Mouse (Mus musculus): ENCODE results near the gene Gm49380. TPM values are rescaled to one million over a fixed set of nuclear protein-coding genes. Genes with fewer than 3 reads are reported as not detected.

Gm49380 gene
- polyA plus RNA-seq, 1 experiment from 2014 or later = 0.11 TPM

DNA sequence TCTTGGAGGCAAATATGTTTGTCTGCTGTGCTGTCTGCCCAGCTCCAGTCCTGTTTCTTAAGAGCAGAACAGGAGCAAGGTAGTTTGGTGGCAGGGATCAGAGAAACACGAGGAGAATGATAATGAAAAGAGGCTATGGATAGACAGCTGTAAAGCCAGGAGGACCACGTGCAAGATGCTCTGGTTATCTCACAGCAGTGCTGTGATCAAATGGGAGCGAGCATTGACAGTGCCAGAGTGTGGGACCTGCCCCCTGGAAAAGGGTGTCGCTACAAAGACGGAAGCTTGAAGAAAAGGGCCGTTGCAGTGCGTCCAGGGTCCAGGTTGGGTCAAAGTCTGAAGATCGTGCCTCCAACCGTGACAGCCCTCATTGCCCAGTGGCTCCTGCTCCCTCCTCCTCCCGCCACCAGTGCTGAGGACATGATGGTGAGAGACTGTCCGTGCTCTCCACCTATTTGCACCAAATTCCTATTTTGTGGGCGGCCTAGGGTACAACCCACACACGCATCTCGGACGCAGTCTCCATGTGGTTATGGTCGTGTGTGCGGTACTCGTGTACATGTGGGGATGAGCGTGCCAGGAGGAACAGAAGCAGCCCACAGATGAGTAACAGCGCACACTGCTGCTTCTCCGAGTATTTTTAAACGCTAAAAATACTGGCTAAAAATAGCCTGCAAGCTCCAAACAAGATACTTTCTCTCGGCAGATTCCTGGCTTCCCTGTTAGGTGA is 29.7 kb downstream of the Gm49380 start:
- ATAC-seq (no peak), DNase-seq (ENCODE audit: low spot score) (peak; percentile 44)
- WGBS = 16% methylated on average over 23 of the region's 23 CpGs
- Histone ChIP-seq H3K9ac (ENCODE audit: low read length) (0 out of 2 replicates have a peak overlapping the region, but pooled peaks have one; percentile 4), H3K36me3 (ENCODE audit: control insufficient read depth, insufficient read depth, low read length) (no peaks in the 10 kb centered on the region), H3K9me3 (replicated peaks; ENCODE audit: control insufficient read depth, low read length) (no peaks in the 10 kb centered on the region), H3K4me1 (ENCODE audit: control insufficient read depth, insufficient read depth, low read length) (peaks cover 26% of the 10 kb centered on the region), H3K4me2 (ENCODE audit: low read length) (peak overlapping the region; percentile 97), H3K4me3 (ENCODE audit: low read depth, low read length) (peak overlapping the region; percentile 53), H3K27me3 (replicated peaks; ENCODE audit: control insufficient read depth, insufficient read depth, low read length) (peaks cover 11% of the 10 kb centered on the region; the same call in 1 of the 2 replicates), H3K27ac (ENCODE audit: low read depth, low read length) (no peak overlapping the region)

DNA sequence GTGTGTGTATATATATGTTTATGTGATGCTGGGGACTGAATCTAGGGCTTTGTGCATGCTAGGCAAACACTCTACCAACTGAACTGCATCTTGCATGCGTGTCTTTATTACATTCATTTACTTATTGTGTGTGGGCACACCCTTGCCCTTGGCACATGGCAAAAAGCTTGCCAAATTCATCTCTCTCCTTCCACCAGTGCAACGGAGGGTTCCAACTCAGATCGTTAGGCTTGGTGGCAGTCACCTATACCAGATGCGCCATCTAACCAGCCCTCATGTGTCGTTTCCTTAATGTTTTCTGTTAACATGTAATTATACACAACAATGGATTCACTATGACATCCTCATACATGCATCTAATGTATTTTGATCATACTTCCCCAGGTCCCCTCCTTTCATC is 31.0 kb downstream of the Gm49380 start:
- Histone ChIP-seq H3K4me3 (ENCODE audit: low read depth, low read length) (no peak overlapping the region), H3K36me3 (ENCODE audit: control insufficient read depth, insufficient read depth, low read length) (0 out of 2 replicates have a peak, but pooled peaks cover 2% of the 10 kb centered on the region), H3K9me3 (replicated peaks; ENCODE audit: control insufficient read depth, low read length) (no peaks in the 10 kb centered on the region), H3K27me3 (replicated peaks; ENCODE audit: control insufficient read depth, insufficient read depth, low read length) (peaks cover 11% of the 10 kb centered on the region; the same call in 1 of the 2 replicates), H3K9ac (ENCODE audit: low read length) (no peak overlapping the region), H3K27ac (ENCODE audit: low read depth, low read length) (no peak overlapping the region), H3K4me1 (ENCODE audit: control insufficient read depth, insufficient read depth, low read length) (peaks cover 27% of the 10 kb centered on the region), H3K4me2 (ENCODE audit: low read length) (no peak overlapping the region)
- 75% methylated on average over 5 of the region's 5 CpGs for WGBS
- DNase-seq (ENCODE audit: low spot score) (no peak), ATAC-seq (no peak)

DNA sequence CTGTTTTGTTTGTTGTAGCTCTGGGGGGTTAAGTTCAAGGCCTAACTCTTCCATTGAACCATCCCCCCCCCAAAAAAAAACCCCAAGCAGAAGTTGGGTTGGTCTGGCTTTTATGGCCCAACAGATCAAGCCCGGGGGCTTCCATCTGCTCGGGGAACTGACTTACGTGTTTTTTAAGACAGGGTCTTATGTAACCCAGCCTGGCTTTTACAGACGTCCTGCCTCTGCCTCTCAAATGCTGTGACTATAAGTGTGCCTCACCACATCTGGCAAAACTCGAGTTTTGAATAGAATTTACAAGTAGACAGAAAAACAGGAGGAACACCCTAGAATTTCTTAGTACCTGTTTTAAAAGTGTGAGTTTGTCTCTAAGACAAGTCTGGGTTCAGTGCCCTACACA is 31.7 kb downstream of the Gm49380 start:
- Histone ChIP-seq H3K36me3 (ENCODE audit: control insufficient read depth, insufficient read depth, low read length) (0 out of 2 replicates have a peak, but pooled peaks cover 2% of the 10 kb centered on the region), H3K27ac (ENCODE audit: low read depth, low read length) (no peak overlapping the region), H3K4me1 (ENCODE audit: control insufficient read depth, insufficient read depth, low read length) (peaks cover 27% of the 10 kb centered on the region), H3K4me3 (ENCODE audit: low read depth, low read length) (no peak overlapping the region), H3K9ac (ENCODE audit: low read length) (no peak overlapping the region), H3K4me2 (ENCODE audit: low read length) (no peak overlapping the region), H3K9me3 (replicated peaks; ENCODE audit: control insufficient read depth, low read length) (no peaks in the 10 kb centered on the region), H3K27me3 (replicated peaks; ENCODE audit: control insufficient read depth, insufficient read depth, low read length) (peaks cover 11% of the 10 kb centered on the region; the same call in 1 of the 2 replicates)
- ATAC-seq = no peak
- DNase-seq (ENCODE audit: low spot score) = no peak
- WGBS = 49% methylated on average over 5 of the region's 5 CpGs

DNA sequence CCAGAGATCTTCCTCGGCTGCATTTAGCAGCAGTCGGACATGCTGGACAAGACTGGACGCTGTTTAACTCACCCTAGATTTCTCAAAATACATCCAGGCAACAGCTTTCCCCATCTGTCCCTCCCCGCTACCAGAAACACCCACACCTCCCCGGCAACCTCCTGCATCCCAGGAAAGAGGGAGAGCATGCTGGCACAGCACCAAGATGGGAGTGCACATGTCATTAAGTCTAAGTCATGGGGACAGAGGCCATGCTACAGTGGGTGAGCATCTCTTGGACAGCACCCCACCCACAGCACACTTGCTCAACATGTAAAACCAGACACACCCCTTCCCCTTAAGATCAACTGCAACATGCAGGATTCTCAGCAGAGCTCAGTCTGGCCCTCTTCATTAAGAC is 32.3 kb downstream of the Gm49380 start:
- Histone ChIP-seq H3K9ac (ENCODE audit: low read length) (no peak overlapping the region), H3K4me2 (ENCODE audit: low read length) (no peak overlapping the region), H3K4me1 (ENCODE audit: control insufficient read depth, insufficient read depth, low read length) (peaks cover 29% of the 10 kb centered on the region), H3K9me3 (replicated peaks; ENCODE audit: control insufficient read depth, low read length) (no peaks in the 10 kb centered on the region), H3K36me3 (ENCODE audit: control insufficient read depth, insufficient read depth, low read length) (0 out of 2 replicates have a peak, but pooled peaks cover 2% of the 10 kb centered on the region), H3K27ac (ENCODE audit: low read depth, low read length) (no peak overlapping the region), H3K4me3 (ENCODE audit: low read depth, low read length) (no peak overlapping the region), H3K27me3 (replicated peaks; ENCODE audit: control insufficient read depth, insufficient read depth, low read length) (peaks cover 11% of the 10 kb centered on the region; the same call in 1 of the 2 replicates)
- no peak for ATAC-seq
- 65% methylated on average over 5 of the region's 5 CpGs for WGBS
- DNase-seq (ENCODE audit: low spot score) = no peak

DNA sequence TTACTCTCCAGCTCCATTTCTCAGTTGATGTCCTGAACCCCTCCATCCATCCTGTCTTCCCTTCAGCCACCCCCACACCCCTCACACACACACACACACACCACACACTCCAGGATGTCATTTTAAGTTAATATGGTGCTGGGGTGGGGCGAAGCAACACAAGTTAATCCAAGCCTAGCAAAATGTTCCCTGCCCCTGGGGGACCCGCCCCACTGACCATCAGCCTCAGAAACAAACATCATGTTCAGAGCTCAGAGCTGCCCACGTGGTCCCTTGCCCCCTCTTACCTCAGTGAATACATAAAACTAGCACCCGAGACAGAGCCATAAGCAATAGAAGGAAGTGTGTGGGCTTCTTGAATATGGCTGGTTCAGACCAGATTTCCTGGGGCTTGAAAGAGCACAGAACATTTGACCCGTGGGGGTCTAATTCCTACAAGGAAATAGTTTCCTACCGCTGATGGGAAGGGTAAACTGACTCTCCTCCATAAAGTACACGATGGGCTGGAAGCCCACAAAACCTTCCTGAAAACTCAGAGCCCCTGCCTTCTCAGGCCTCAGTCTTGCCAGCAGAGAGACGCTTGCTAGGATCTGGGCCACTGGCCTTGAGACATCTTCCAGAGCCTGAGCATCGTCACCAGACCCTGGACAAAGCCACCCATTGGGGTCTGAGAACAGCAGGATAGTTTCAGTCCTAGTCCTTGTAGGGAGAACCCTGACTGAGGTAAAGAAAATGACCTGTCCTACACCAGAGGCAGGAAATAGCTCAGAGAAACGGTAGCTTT is 33.1 kb downstream of the Gm49380 start:
- H3K9me3 ChIP-seq (replicated peaks; ENCODE audit: control insufficient read depth, low read length) = no peaks in the 10 kb centered on the region
- 0 out of 2 replicates have a peak, but pooled peaks cover 4% of the 10 kb centered on the region for H3K27me3 ChIP-seq (replicated peaks; ENCODE audit: control insufficient read depth, insufficient read depth, low read length)
- no peak overlapping the region for H3K27ac ChIP-seq (ENCODE audit: low read depth, low read length)
- 86% methylated on average over 10 of the region's 10 CpGs for WGBS
- H3K4me1 ChIP-seq (ENCODE audit: control insufficient read depth, insufficient read depth, low read length) = peaks cover 27% of the 10 kb centered on the region
- H3K36me3 ChIP-seq (ENCODE audit: control insufficient read depth, insufficient read depth, low read length) = 0 out of 2 replicates have a peak, but pooled peaks cover 2% of the 10 kb centered on the region
- no peak overlapping the region for H3K4me2 ChIP-seq (ENCODE audit: low read length)
- DNase-seq (ENCODE audit: low spot score) (no peak), ATAC-seq (no peak)
- H3K9ac ChIP-seq (ENCODE audit: low read length) = no peak overlapping the region
- no peak overlapping the region for H3K4me3 ChIP-seq (ENCODE audit: low read depth, low read length)

DNA sequence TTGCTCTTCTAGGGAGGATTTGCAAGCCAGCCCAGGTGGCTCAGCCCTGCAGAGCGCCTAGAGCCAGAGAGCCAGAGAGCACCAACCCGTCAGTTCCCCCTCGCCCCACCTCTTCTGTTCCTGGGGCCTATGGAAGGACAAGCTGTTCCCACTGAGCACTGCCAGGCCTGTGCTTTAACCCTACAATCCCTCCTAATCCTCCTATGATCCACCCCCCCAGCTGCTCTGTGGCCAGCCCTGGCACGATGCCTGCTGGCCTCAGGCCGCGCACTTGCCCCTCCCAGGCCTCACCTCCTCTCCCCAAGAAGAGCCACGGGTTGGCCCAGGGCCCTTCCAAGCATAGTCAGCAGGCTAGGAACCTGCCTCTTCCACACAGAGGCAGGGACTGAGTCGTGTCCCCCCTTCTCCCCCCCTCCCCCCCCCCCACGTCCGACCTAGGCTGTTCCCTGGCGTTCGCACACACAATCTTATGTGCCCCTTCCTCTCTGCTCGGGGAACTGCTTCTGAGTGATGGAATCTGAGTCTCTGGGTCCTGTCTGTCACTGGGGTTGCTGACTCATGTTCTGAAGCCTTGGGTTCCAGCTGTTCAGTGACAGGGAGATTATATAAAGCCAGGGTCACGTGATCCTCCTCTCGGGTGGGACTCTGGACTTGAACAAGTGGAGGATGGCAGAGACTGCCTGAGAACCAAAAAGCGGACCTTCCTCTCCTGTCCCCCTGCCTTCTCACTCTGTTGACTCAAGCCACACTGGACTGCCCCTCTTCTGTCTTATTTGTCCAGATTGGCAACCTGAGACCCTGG is 34.1 kb downstream of the Gm49380 start:
- Histone ChIP-seq H3K9ac (ENCODE audit: low read length) (no peak overlapping the region), H3K27ac (ENCODE audit: low read depth, low read length) (no peak overlapping the region), H3K36me3 (ENCODE audit: control insufficient read depth, insufficient read depth, low read length) (0 out of 2 replicates have a peak, but pooled peaks cover 2% of the 10 kb centered on the region), H3K4me2 (ENCODE audit: low read length) (no peak overlapping the region), H3K4me3 (ENCODE audit: low read depth, low read length) (no peak overlapping the region), H3K4me1 (ENCODE audit: control insufficient read depth, insufficient read depth, low read length) (peaks cover 19% of the 10 kb centered on the region), H3K9me3 (replicated peaks; ENCODE audit: control insufficient read depth, low read length) (no peaks in the 10 kb centered on the region), H3K27me3 (replicated peaks; ENCODE audit: control insufficient read depth, insufficient read depth, low read length) (0 out of 2 replicates have a peak, but pooled peaks cover 3% of the 10 kb centered on the region)
- peak; percentile 80 for DNase-seq (ENCODE audit: low spot score)
- peak; percentile 73 for ATAC-seq
- 16% methylated on average over 14 of the region's 16 CpGs for WGBS

DNA sequence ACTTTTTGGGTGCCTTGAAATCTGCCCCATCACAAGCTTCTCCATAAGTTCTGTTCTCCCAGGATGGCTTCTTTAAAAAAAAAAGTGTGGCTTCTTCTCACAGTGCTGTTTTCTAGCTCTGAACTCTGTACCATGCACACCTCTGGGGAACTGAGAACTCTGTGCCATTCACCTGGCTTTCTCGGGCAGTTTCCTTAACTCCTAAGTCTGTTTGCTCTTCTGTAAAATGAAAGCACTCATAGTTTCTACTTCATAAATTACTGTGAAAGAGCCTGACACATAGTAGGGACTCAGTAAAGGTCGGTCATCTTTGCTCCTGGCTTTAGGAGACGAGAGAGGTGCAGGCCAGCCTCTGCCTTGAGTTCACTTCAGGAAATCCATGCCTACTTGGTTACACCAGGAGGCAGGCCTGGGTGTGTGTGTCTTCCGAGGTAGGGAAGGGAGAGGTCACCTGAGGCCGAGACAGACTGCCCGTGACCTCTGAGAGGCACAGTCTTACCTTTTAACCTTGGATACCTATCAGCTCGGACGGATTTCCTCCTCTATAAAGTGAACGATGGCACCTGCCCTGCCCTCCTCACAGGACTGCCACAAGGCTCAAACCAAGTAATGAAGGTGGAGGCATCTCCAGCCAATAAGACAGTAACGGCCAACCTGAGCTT is 35.0 kb downstream of the Gm49380 start:
- no peak for ATAC-seq
- Histone ChIP-seq H3K4me2 (ENCODE audit: low read length) (no peak overlapping the region), H3K4me3 (ENCODE audit: low read depth, low read length) (no peak overlapping the region), H3K36me3 (ENCODE audit: control insufficient read depth, insufficient read depth, low read length) (0 out of 2 replicates have a peak, but pooled peaks cover 2% of the 10 kb centered on the region), H3K9ac (ENCODE audit: low read length) (no peak overlapping the region), H3K27me3 (replicated peaks; ENCODE audit: control insufficient read depth, insufficient read depth, low read length) (no peaks in the 10 kb centered on the region), H3K4me1 (ENCODE audit: control insufficient read depth, insufficient read depth, low read length) (peaks cover 15% of the 10 kb centered on the region), H3K27ac (ENCODE audit: low read depth, low read length) (no peak overlapping the region), H3K9me3 (replicated peaks; ENCODE audit: control insufficient read depth, low read length) (no peaks in the 10 kb centered on the region)
- DNase-seq (ENCODE audit: low spot score) = no peak
- 85% methylated on average over 10 of the region's 10 CpGs for WGBS

DNA sequence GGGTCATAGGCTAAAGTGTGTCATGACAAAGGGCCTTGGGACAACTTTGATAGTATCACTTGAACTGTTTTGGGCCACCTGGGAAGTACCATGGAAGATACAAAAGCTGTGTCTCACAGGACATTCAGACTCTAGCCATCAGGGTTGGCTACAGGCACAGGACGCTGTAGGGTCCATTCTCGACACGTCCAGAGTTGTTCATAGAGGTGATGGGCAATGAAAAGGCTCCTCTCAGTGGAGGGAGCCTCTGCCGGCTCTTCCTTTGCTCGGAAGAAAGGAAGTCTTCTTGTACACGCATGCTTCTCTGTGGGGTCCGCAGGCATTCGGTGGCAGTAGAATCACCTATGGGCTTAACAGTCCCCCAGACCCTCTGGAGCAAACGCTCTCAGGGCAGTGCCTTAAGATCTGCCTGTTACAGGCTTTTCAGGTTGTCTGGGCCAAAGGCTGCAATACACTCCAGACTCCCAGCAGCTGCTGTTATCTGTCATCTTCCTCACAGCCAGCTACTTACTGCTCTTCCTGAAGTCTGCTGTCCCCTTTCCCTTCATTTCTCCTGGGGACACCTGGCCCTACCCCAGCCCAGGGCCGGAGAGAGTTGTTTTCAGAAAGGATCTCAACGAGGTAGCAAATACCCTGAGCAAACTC is 35.9 kb downstream of the Gm49380 start:
- no peak overlapping the region for H3K4me3 ChIP-seq (ENCODE audit: low read depth, low read length)
- 88% methylated on average over 11 of the region's 11 CpGs for WGBS
- no peak overlapping the region for H3K27ac ChIP-seq (ENCODE audit: low read depth, low read length)
- H3K27me3 ChIP-seq (replicated peaks; ENCODE audit: control insufficient read depth, insufficient read depth, low read length) = no peaks in the 10 kb centered on the region
- no peak for DNase-seq (ENCODE audit: low spot score)
- H3K36me3 ChIP-seq (ENCODE audit: control insufficient read depth, insufficient read depth, low read length) = 0 out of 2 replicates have a peak, but pooled peaks cover 2% of the 10 kb centered on the region
- H3K4me1 ChIP-seq (ENCODE audit: control insufficient read depth, insufficient read depth, low read length) = peaks cover 21% of the 10 kb centered on the region
- no peaks in the 10 kb centered on the region for H3K9me3 ChIP-seq (replicated peaks; ENCODE audit: control insufficient read depth, low read length)
- H3K9ac ChIP-seq (ENCODE audit: low read length) = no peak overlapping the region
- no peak overlapping the region for H3K4me2 ChIP-seq (ENCODE audit: low read length)
- no peak for ATAC-seq
